Mouse (Mus musculus): ENCODE data around the gene Zfp940.
"Not testable (repeated sequence)": the region's sequence is repeated elsewhere in the genome, so short reads cannot be mapped to it uniquely, and the experiment has no call there.

Gene Zfp940

GRCm38 (mm10) chr7:29853219-29853842, at the start of gene Zfp940:
Gene Zfp940, minus strand, starts transcription at chr7:29853669.
- DNase-seq (ENCODE audit: low spot score) = peak; percentile 67

GRCm38 (mm10) chr7:29898351-29898750, 44.9 kb upstream of the Zfp940 start:
- no peak for DNase-seq (ENCODE audit: low spot score)

GRCm38 (mm10) chr7:29892756-29893155, 39.3 kb upstream of the Zfp940 start:
- DNase-seq (ENCODE audit: low spot score) = no peak

GRCm38 (mm10) chr7:29890501-29890900, 37.0 kb upstream of the Zfp940 start:
- no peak for DNase-seq (ENCODE audit: low spot score)

- no peak for DNase-seq (ENCODE audit: low spot score)
Observed at GRCm38 (mm10) chr7:29880916-29881315, 27.4 kb upstream of the Zfp940 start.

GRCm38 (mm10) chr7:29880056-29880455, 26.6 kb upstream of the Zfp940 start:
- no peak for DNase-seq (ENCODE audit: low spot score)

- DNase-seq (ENCODE audit: low spot score) = not testable (repeated sequence)
Observed at GRCm38 (mm10) chr7:29877561-29877960, 24.1 kb upstream of the Zfp940 start.

- no peak for DNase-seq (ENCODE audit: low spot score)
Observed at GRCm38 (mm10) chr7:29874256-29874655, 20.8 kb upstream of the Zfp940 start.

- DNase-seq (ENCODE audit: low spot score) = peak; percentile 8
Observed at GRCm38 (mm10) chr7:29861660-29862059, 8.2 kb upstream of the Zfp940 start.

- DNase-seq (ENCODE audit: low spot score) = peak; percentile 72
Observed at GRCm38 (mm10) chr7:29859532-29860517, 6.4 kb upstream of the Zfp940 start, which contains the start of gene Zfp420. Gene Zfp420, plus strand, starts transcription at chr7:29859979.

GRCm38 (mm10) chr7:29852831-29853218, 644 bp downstream of the Zfp940 start:
- DNase-seq (ENCODE audit: low spot score) = peak; percentile 1

GRCm38 (mm10) chr7:29844616-29845015, 8.9 kb downstream of the Zfp940 start:
- DNase-seq (ENCODE audit: low spot score) = no peak

- no peak for DNase-seq (ENCODE audit: low spot score)
Observed at GRCm38 (mm10) chr7:29842105-29842504, 11.4 kb downstream of the Zfp940 start.

- no peak for DNase-seq (ENCODE audit: low spot score)
Observed at GRCm38 (mm10) chr7:29839256-29839655, 14.2 kb downstream of the Zfp940 start.

- no peak for DNase-seq (ENCODE audit: low spot score)
Observed at GRCm38 (mm10) chr7:29836816-29837215, 16.7 kb downstream of the Zfp940 start.

GRCm38 (mm10) chr7:29829804-29830203, 23.7 kb downstream of the Zfp940 start:
- DNase-seq (ENCODE audit: low spot score) = no peak

GRCm38 (mm10) chr7:29828001-29828400, 25.5 kb downstream of the Zfp940 start:
- no peak for DNase-seq (ENCODE audit: low spot score)

- DNase-seq (ENCODE audit: low spot score) = peak; percentile 80
Observed at GRCm38 (mm10) chr7:29818619-29819254, 34.7 kb downstream of the Zfp940 start.

- peak; percentile 90 for DNase-seq (ENCODE audit: low spot score)
Observed at GRCm38 (mm10) chr7:29815910-29816429, 37.5 kb downstream of the Zfp940 start, which contains the start of gene Zfp790. Gene Zfp790, plus strand, starts transcription at chr7:29816114.

- DNase-seq (ENCODE audit: low spot score) = no peak
Observed at GRCm38 (mm10) chr7:29815061-29815784, 38.2 kb downstream of the Zfp940 start.

- DNase-seq (ENCODE audit: low spot score) = no peak
Observed at GRCm38 (mm10) chr7:29814381-29814780, 39.1 kb downstream of the Zfp940 start.

All from c-Kit-positive CD71-positive TER-119-positive erythroid progenitor cells, embryonic 14.5 days (primary cell).